In the genomic region with DNA sequence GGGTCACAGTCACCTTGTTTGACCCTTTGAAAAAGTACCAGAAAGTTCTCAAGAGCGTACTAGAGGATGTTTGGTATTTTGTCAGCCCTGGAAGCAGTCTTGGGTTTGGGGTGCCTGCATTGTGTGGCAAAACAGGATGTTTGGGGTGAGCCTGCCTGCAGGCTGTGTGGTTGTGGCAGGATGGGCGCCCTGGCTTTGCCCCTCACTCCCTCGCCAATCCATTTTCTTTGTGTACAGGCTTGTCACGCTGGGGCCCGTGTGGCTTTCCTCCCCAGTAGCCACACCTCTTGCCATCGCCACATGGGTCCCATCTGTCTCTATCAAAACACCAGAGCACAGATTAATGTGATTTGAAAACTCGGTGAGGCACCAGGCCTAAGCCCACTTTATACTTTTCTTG, we compare ENCODE assay signal across 13 mouse cellular contexts. TPM values are rescaled to one million over a fixed set of nuclear protein-coding genes. Genes with fewer than 3 reads are reported as not detected.
DNase-seq lines count a peak whose midpoint lies in the region; ATAC-seq and TF ChIP-seq lines count a peak whose summit lies in the region.
"Had no signal": no experiment of that assay in that cellular context is flagged by ENCODE, and none has a peak within 500 bp of the region (broad histone marks: within the 10 kb centered on the region; RNA-seq: fewer than 3 reads in every experiment).

No protein-coding gene starts in this region.

- no peak overlapping the region for H3K9ac ChIP-seq in lung, postnatal 0 days (replicated peaks; ENCODE audit: low read depth)
- H3K9ac ChIP-seq: hindbrain, embryonic 15.5 days had no signal

- no peak overlapping the region for H3K4me2 ChIP-seq in lung, postnatal 0 days (replicated peaks; ENCODE audit: low read depth, low read length)
- H3K4me2 ChIP-seq: hindbrain, embryonic 15.5 days had no signal

- TF ChIP-seq POLR2A in spleen, adult 2 months (IDR thresholded peaks at IDR 0.05; ENCODE audit: low read depth, low read length), result no peak

- peaks cover 24% of the 10 kb centered on the region for H3K4me1 ChIP-seq in spleen, adult 2 months (ENCODE audit: control insufficient read depth, insufficient read depth, insufficient read length)
- H3K4me1 ChIP-seq in lung, postnatal 0 days (ENCODE audit: insufficient read depth, low read depth, low read length), result 0 out of 2 replicates have a peak, but pooled peaks cover 3% of the 10 kb centered on the region

- peak overlapping the region; percentile 74 for H3K27ac ChIP-seq in spleen, adult 2 months (ENCODE audit: insufficient read depth, low read length)
- no peak overlapping the region for H3K27ac ChIP-seq in lung, postnatal 0 days (ENCODE audit: low read length)
- H3K27ac ChIP-seq: hindbrain, embryonic 15.5 days; stomach, postnatal 0 days had no signal

- WGBS in spleen, adult 2 months, result 35% methylated on average over 7 of the region's 7 CpGs
- 61% methylated on average over 7 of the region's 7 CpGs for WGBS in lung, postnatal 0 days

- peak; percentile 14 to 34 for DNase-seq in cerebellum, postnatal 10 days
- no peak for DNase-seq in cerebellum, postnatal 14 days
- peak; percentile 40 to 62 for DNase-seq in spleen, adult 2 months (ENCODE audit: low read depth in 1 of 2, low spot score in 2 of 2)
- no peak for DNase-seq in spleen, postnatal 14 days (ENCODE audit: low spot score in 2 of 2)
- DNase-seq in natural killer cell, adult 2 months (ENCODE audit: low spot score in 2 of 2), result peak; percentile 79 to 82
- no peak for DNase-seq in urinary bladder, postnatal 4 days (ENCODE audit: low spot score in 2 of 2)
- no peak for DNase-seq in lung, postnatal 0 days (ENCODE audit: low spot score)
- DNase-seq in heart, postnatal 14 days, result no peak
- DNase-seq: adrenal gland, postnatal 25 days; cerebellum, postnatal 25 days had no signal

- H3K9me3 ChIP-seq in lung, postnatal 0 days (ENCODE audit: low read length), result no peaks in the 10 kb centered on the region
- H3K9me3 ChIP-seq: hindbrain, embryonic 15.5 days had no signal

- no peaks in the 10 kb centered on the region for H3K27me3 ChIP-seq in spleen, adult 2 months (ENCODE audit: control insufficient read depth, insufficient read depth, low read length)
- H3K27me3 ChIP-seq in lung, postnatal 0 days (replicated peaks; ENCODE audit: insufficient read depth, low read length), result no peaks in the 10 kb centered on the region
- H3K27me3 ChIP-seq: hindbrain, embryonic 15.5 days had no signal

- intact Hi-C loops in heart, postnatal 14 days (cut with DNase I), result no loop called here

- H3K4me3 ChIP-seq in spleen, adult 2 months (ENCODE audit: extremely low read depth, insufficient read depth, insufficient read length), result peak overlapping the region; percentile 3; the same call in 1 of the 2 replicates
- no peak overlapping the region for H3K4me3 ChIP-seq in lung, postnatal 0 days (ENCODE audit: low read depth, low read length)
- H3K4me3 ChIP-seq: erythroblast, embryonic 14.5 days; hindbrain, embryonic 15.5 days had no signal

- no peaks in the 10 kb centered on the region for H3K36me3 ChIP-seq in spleen, adult 2 months (ENCODE audit: control insufficient read depth, insufficient read depth, low read length)
- no peaks in the 10 kb centered on the region for H3K36me3 ChIP-seq in lung, postnatal 0 days (ENCODE audit: insufficient read depth, low read length)
- H3K36me3 ChIP-seq: hindbrain, embryonic 15.5 days had no signal

- TF ChIP-seq CTCF in spleen, adult 2 months (IDR thresholded peaks at IDR 0.05; ENCODE audit: extremely low read depth, insufficient read depth, insufficient read length, insufficient replicate concordance), result no peak
- TF ChIP-seq CTCF in lung, postnatal 0 days (IDR thresholded peaks at IDR 0.05), result no peak

- no peak for ATAC-seq in lung, postnatal 0 days

- TF ChIP-seq EP300 in lung, postnatal 0 days (IDR thresholded peaks at IDR 0.05), result no peak

RNA-seq across cellular contexts. Expression of gene Lef1, which starts 47.2 kb away (rescaled TPM):
- 50.9 and 54.5 TPM in 2 replicates for polyA plus RNA-seq in spleen, adult 2 months (2012; rRNA removed)
- 6.1 and 6.2 TPM in 2 replicates for polyA plus RNA-seq in lung, postnatal 0 days (2015; fragmentation: Nextera tagmentation; extraction: Ambion mirVana)
- 1 to 10 TPM in 1 of 2 experiments, under 1 TPM in 1; 0.72 to 4.4 TPM for total RNA-seq in heart, postnatal 14 days (2021)
- polyA plus RNA-seq: erythroblast, embryonic 14.5 days had no signal

Comparison
In these comparisons a context has a peak if more than half of its experiments do, and no peak if none do; other contexts are left out.
1. DNase-seq: peak in cerebellum, postnatal 10 days (2 of 2), spleen, adult 2 months (2 of 2) and natural killer cell, adult 2 months (2 of 2); none in cerebellum, postnatal 14 days (0 of 2), spleen, postnatal 14 days (0 of 2), urinary bladder, postnatal 4 days (0 of 2), lung, postnatal 0 days (single experiment) and heart, postnatal 14 days (0 of 2).